Mouse (Mus musculus) liver, postnatal 0 days (tissue): ENCODE results near the gene Panx3.

Experiments used
- CTCF ChIP-seq: sonication (generic); IDR thresholded peaks from 2 replicates; pipeline ENCODE4 v1.5.1; 2016; ENCODE audit warnings: antibody characterized with exemption, low read depth
- EP300 ChIP-seq: IDR thresholded peaks from 2 replicates; pipeline ENCODE4 v1.6.1; 2016; ENCODE audit warnings: antibody characterized with exemption, low read depth, mild to moderate bottlenecking

DNA sequence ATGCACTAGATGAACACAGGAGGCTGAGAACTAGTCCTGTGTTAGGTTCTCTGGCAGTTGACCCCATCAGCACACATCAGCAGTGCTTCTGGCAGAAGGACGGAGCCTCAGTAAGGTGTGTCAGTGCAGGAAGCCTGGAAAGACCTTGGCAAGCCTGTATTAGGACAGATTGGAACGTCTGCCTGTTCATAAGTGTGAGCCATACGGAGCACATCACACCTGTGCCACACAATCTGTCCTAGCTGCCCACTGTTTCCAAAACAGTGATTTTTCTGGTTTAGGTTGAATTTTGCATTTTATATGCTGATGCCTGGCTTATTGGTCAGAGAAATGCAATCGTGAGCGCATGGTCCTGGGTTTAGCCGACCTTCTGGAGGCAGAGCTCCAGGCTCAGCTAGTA lies 47.7 kb downstream of the Panx3 start:
- no peak for TF ChIP-seq CTCF
- TF ChIP-seq EP300, result no peak
